In the genomic region with DNA sequence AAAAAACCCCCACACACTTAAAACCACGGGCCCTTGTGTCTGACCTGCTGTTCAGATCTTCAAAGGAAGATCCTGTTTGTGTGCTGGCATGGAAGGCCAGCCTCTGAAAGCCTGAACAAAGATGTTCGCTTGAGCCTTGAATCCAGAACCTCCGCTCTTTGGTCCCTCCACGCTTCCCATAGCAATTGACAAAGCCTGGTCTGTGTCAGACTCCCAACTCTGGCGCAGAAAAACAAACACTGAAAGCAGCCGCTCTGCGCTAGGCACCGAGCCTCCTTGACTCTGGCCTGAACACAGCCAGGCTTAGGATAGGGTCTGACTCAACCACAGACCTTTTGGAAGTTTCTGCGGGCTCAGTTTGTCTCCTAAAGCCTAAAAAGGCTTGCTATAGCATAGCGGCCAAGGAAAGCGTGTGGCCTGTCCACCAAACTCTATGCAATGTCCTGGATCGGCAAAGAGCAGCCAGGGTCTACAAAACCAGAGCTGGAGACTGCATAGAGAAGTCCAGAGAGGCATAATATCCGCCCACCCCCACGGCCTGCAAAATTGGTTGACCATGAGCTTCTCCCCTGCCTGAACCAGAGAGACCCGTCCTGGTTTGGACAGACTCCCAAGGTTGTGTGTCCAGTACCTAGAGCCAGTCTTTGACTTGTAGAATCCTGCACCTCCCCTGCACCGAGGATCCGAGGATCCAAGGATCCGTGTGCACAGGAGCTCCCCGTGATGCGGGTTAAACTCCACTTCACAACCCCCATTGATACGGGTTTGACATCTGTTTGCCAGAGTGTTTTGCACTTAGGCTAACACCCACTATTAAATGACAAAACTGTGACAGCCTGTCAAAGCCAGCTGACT, we compare ENCODE assay signal across 17 mouse cellular contexts. TPM values are rescaled to one million over a fixed set of nuclear protein-coding genes. Genes with fewer than 3 reads are reported as not detected.
DNase-seq lines count a peak whose midpoint lies in the region; ATAC-seq and TF ChIP-seq lines count a peak whose summit lies in the region.
"Had no signal": no experiment of that assay in that cellular context is flagged by ENCODE, and none has a peak within 500 bp of the region (broad histone marks: within the 10 kb centered on the region; RNA-seq: fewer than 3 reads in every experiment).

No protein-coding gene starts in this region.

- no peaks in the 10 kb centered on the region for H3K36me3 ChIP-seq in forebrain, embryonic 15.5 days
- H3K36me3 ChIP-seq in midbrain, embryonic 12.5 days, result no peaks in the 10 kb centered on the region
- H3K36me3 ChIP-seq: heart, embryonic 13.5 days; neural tube, embryonic 13.5 days had no signal

- TF ChIP-seq CTCF in brain, embryonic 14.5 days (IDR thresholded peaks at IDR 0.05; ENCODE audit: borderline replicate concordance, extremely low read depth, insufficient read depth, insufficient read length), result no peak

- peaks cover 22% of the 10 kb centered on the region for H3K27me3 ChIP-seq in forebrain, embryonic 15.5 days
- peaks cover 87% of the 10 kb centered on the region for H3K27me3 ChIP-seq in midbrain, embryonic 12.5 days

- H3K4me1 ChIP-seq in forebrain, embryonic 15.5 days, result peaks cover 48% of the 10 kb centered on the region
- peaks cover 52% of the 10 kb centered on the region for H3K4me1 ChIP-seq in midbrain, embryonic 12.5 days

- ATAC-seq in forebrain, embryonic 15.5 days (replicated peaks), result no peak
- ATAC-seq in midbrain, embryonic 12.5 days (ENCODE audit: low FRiP score, low read depth), result no peak
- ATAC-seq: inflammation-experienced regulatory T-cells, adult 6 months had no signal

- peak overlapping the region; percentile 16; the same call in 1 of the 2 replicates for H3K9ac ChIP-seq in forebrain, embryonic 15.5 days (replicated peaks)
- H3K9ac ChIP-seq in midbrain, embryonic 12.5 days (replicated peaks), result no peak overlapping the region
- H3K9ac ChIP-seq: heart, embryonic 13.5 days; neural tube, embryonic 13.5 days had no signal

- intact Hi-C loops in left cerebral cortex, postnatal 4 days (cut with DNase I), result loop anchor here (10.0 kb wide), 1 partner anchor 218 kb away; no protein-coding TSS in a partner anchor

- H3K4me2 ChIP-seq in forebrain, embryonic 15.5 days (replicated peaks), result peak overlapping the region; percentile 90; the same call in 1 of the 2 replicates
- H3K4me2 ChIP-seq in midbrain, embryonic 12.5 days (replicated peaks), result peak overlapping the region; percentile 69

- H3K9me3 ChIP-seq in forebrain, embryonic 15.5 days, result no peaks in the 10 kb centered on the region
- H3K9me3 ChIP-seq in midbrain, embryonic 12.5 days, result no peaks in the 10 kb centered on the region
- H3K9me3 ChIP-seq: heart, embryonic 13.5 days; neural tube, embryonic 13.5 days had no signal

- no peak for TF ChIP-seq POLR2A in brain, embryonic 14.5 days (IDR thresholded peaks at IDR 0.05; ENCODE audit: borderline replicate concordance, extremely low read depth, insufficient read depth, insufficient read length, poor library complexity, severe bottlenecking)

- peak; percentile 85 for DNase-seq in brain, embryonic 14.5 days (ENCODE audit: low read depth)
- DNase-seq in embryo, embryonic 10 days (ENCODE audit: low spot score), result peak; percentile 45
- no peak for DNase-seq in left cerebral cortex, postnatal 4 days
- no peak for DNase-seq in layer of hippocampus, postnatal 25 days (ENCODE audit: extremely low spot score in 1 of 2, low spot score in 1 of 2)
- DNase-seq in lung, postnatal 14 days, result no peak
- DNase-seq: adrenal gland, adult 8-10 months; gastrocnemius, postnatal 10 days; kidney, postnatal 14 days; layer of hippocampus, postnatal 36 days; lung, postnatal 4 days had no signal

- H3K27ac ChIP-seq in forebrain, embryonic 15.5 days (replicated peaks), result peak overlapping the region; percentile 97
- no peak overlapping the region for H3K27ac ChIP-seq in midbrain, embryonic 12.5 days (replicated peaks)
- H3K27ac ChIP-seq: heart, embryonic 13.5 days; neural tube, embryonic 13.5 days had no signal

- 5% methylated on average over 21 of the region's 21 CpGs for WGBS in forebrain, embryonic 15.5 days
- 3% methylated on average over 21 of the region's 21 CpGs for WGBS in midbrain, embryonic 12.5 days

- no peak overlapping the region for H3K4me3 ChIP-seq in forebrain, embryonic 15.5 days
- 0 out of 2 replicates have a peak overlapping the region, but pooled peaks have one; percentile 0 for H3K4me3 ChIP-seq in midbrain, embryonic 12.5 days
- H3K4me3 ChIP-seq: erythroblast, embryonic 14.5 days; neural tube, embryonic 13.5 days had no signal

RNA-seq across cellular contexts. Expression of a gene that starts 12.2 kb away (rescaled TPM):
- polyA plus RNA-seq in brain, embryonic 14.5 days (2012; rRNA removed), result 23.5 and 30.1 TPM in 2 replicates
- 6.8 and 7.0 TPM in 2 replicates for polyA plus RNA-seq in forebrain, embryonic 15.5 days (2015; fragmentation: Nextera tagmentation; extraction: Ambion mirVana)
- polyA plus RNA-seq in midbrain, embryonic 12.5 days (2016; fragmentation: Nextera tagmentation; extraction: Ambion mirVana), result 6.5 and 8.4 TPM in 2 replicates
- 10 to 100 TPM; 15.0 to 20.7 TPM for total RNA-seq in left cerebral cortex, postnatal 4 days (2021)
- total RNA-seq in layer of hippocampus, postnatal 25 days (2021), result 10 to 100 TPM; 10.8 to 11.6 TPM
- total RNA-seq: adrenal gland, adult 8-10 months; liver, adult 2 months had no signal
- polyA plus RNA-seq: heart, embryonic 13.5 days; inflammation-experienced regulatory T-cells, adult 6 months; liver, adult 2 months had no signal

Comparison
In these comparisons a context has a peak if more than half of its experiments do, and no peak if none do; other contexts are left out.
1. DNase-seq: peak in brain, embryonic 14.5 days (single experiment) and embryo, embryonic 10 days (single experiment); none in left cerebral cortex, postnatal 4 days (single experiment), layer of hippocampus, postnatal 25 days (0 of 2) and lung, postnatal 14 days (single experiment).